Mouse (Mus musculus) kidney, postnatal 14 days (tissue): Measurements from ENCODE around the gene Vmn1r28.
"Not testable (repeated sequence)": the region's sequence is repeated elsewhere in the genome, so short reads cannot be mapped to it uniquely, and the experiment has no call there.

Experiments
- DNase-seq: peaks from one replicate; pipeline ENCODE4 v3.0.0; 2022; ENCODE audit warnings: mixed read lengths

The Vmn1r28 gene

GRCm38 (mm10) chr6:58261737-58262136, at the start of gene Vmn1r28:
TSS of gene Vmn1r28 (plus strand) at chr6:58262037.
- DNase-seq, result no peak

- DNase-seq, result no peak
Measured at GRCm38 (mm10) chr6:58216119-58216518, 45.7 kb upstream of the Vmn1r28 start.

- no peak for DNase-seq
Measured at GRCm38 (mm10) chr6:58218721-58219120, 43.1 kb upstream of the Vmn1r28 start, which contains the start of gene Vmn1r27. TSS of gene Vmn1r27 (minus strand) at chr6:58218821.

- not testable (repeated sequence) for DNase-seq
Measured at GRCm38 (mm10) chr6:58279661-58280060, 17.8 kb downstream of the Vmn1r28 start.

GRCm38 (mm10) chr6:58292201-58292600, 30.4 kb downstream of the Vmn1r28 start:
- no peak for DNase-seq

GRCm38 (mm10) chr6:58298511-58298910, 36.7 kb downstream of the Vmn1r28 start:
- DNase-seq, result not testable (repeated sequence)

- no peak for DNase-seq
Measured at GRCm38 (mm10) chr6:58301249-58301648, 39.4 kb downstream of the Vmn1r28 start, which contains the start of gene Vmn1r29. TSS of gene Vmn1r29 (plus strand) at chr6:58301549.
